Mouse (Mus musculus) erythroblast, embryonic 14.5 days (primary cell): ENCODE data around the gene Cadm1. TPM values are rescaled to one million over a fixed set of nuclear protein-coding genes. Genes with fewer than 3 reads are reported as not detected.

Source experiments
- H3K27me3 ChIP-seq: 2 replicates; pipeline ENCODE4 v1.6.1; 2012; ENCODE audit warnings: inconsistent platforms; ENCODE audit not compliant: control insufficient read depth
- H3K36me3 ChIP-seq: 2 replicates; pipeline ENCODE4 v1.6.1; 2012; ENCODE audit warnings: mild to moderate bottlenecking, inconsistent platforms; ENCODE audit not compliant: control insufficient read depth
- H3K4me1 ChIP-seq: 2 replicates; pipeline ENCODE4 v1.6.1; 2012; ENCODE audit warnings: inconsistent platforms; ENCODE audit not compliant: control insufficient read depth
- H3K4me3 ChIP-seq: replicated peaks from 2 replicates; pipeline ENCODE3; 2012; ENCODE audit warnings: moderate library complexity, mild to moderate bottlenecking, inconsistent platforms
- H3K9me3 ChIP-seq: 2 replicates; pipeline ENCODE4 v1.6.1; 2012; ENCODE audit warnings: low read length, inconsistent platforms, mixed read lengths; ENCODE audit not compliant: control insufficient read depth
- GATA1 ChIP-seq: IDR thresholded peaks from 2 replicates; pipeline ENCODE4 v1.6.1; 2012; ENCODE audit warnings: low read length, inconsistent platforms, mixed read lengths
- TAL1 ChIP-seq: IDR thresholded peaks from 3 replicates; pipeline ENCODE4 v1.6.1; 2012; ENCODE audit warnings: low read length, inconsistent platforms, mixed read lengths
- polyA plus RNA-seq: library from polyadenylated mRNA; stranded (reverse); fragments of >175 nt; gene quantifications from 2 replicates; pipeline ENCODE4 v1.2.3, GENCODE M21; 2012

The Cadm1 gene
- polyA plus RNA-seq, 1 experiment, result 0.07 TPM

- Histone ChIP-seq H3K27me3 (no peaks in the 10 kb centered on the region), H3K36me3 (no peaks in the 10 kb centered on the region), H3K4me3 (no peak overlapping the region), H3K4me1 (no peaks in the 10 kb centered on the region), H3K9me3 (no peaks in the 10 kb centered on the region)
- TF ChIP-seq GATA1 (no peak), TAL1 (no peak)
Measured at GRCm38 (mm10) chr9:47892995-47893394, 363.0 kb downstream of the Cadm1 start.

GRCm38 (mm10) chr9:47894096-47894495, 364.1 kb downstream of the Cadm1 start:
- Histone ChIP-seq H3K36me3 (no peaks in the 10 kb centered on the region), H3K9me3 (no peaks in the 10 kb centered on the region), H3K4me3 (no peak overlapping the region), H3K4me1 (no peaks in the 10 kb centered on the region), H3K27me3 (no peaks in the 10 kb centered on the region)
- TF ChIP-seq GATA1 (no peak), TAL1 (no peak)

GRCm38 (mm10) chr9:47894661-47895060, 364.7 kb downstream of the Cadm1 start:
- no peaks in the 10 kb centered on the region for H3K4me1 ChIP-seq
- TF ChIP-seq TAL1 (no peak), GATA1 (no peak)
- no peaks in the 10 kb centered on the region for H3K36me3 ChIP-seq
- no peaks in the 10 kb centered on the region for H3K27me3 ChIP-seq
- H3K4me3 ChIP-seq, result no peak overlapping the region
- no peaks in the 10 kb centered on the region for H3K9me3 ChIP-seq

GRCm38 (mm10) chr9:47895121-47895520, 365.1 kb downstream of the Cadm1 start:
- no peaks in the 10 kb centered on the region for H3K4me1 ChIP-seq
- no peaks in the 10 kb centered on the region for H3K27me3 ChIP-seq
- no peak overlapping the region for H3K4me3 ChIP-seq
- H3K36me3 ChIP-seq, result no peaks in the 10 kb centered on the region
- no peak for TF ChIP-seq GATA1
- no peak for TF ChIP-seq TAL1
- H3K9me3 ChIP-seq, result no peaks in the 10 kb centered on the region

GRCm38 (mm10) chr9:47900734-47901133, 370.8 kb downstream of the Cadm1 start:
- Histone ChIP-seq H3K4me1 (no peaks in the 10 kb centered on the region), H3K27me3 (no peaks in the 10 kb centered on the region), H3K36me3 (no peaks in the 10 kb centered on the region), H3K4me3 (no peak overlapping the region), H3K9me3 (no peaks in the 10 kb centered on the region)
- TF ChIP-seq TAL1, result no peak
- TF ChIP-seq GATA1, result no peak

- TF ChIP-seq GATA1 (no peak), TAL1 (no peak)
Measured at GRCm38 (mm10) chr9:47903661-47904060, 373.7 kb downstream of the Cadm1 start.

GRCm38 (mm10) chr9:47904339-47904922, 374.5 kb downstream of the Cadm1 start:
- Histone ChIP-seq H3K9me3 (no peaks in the 10 kb centered on the region), H3K36me3 (no peaks in the 10 kb centered on the region), H3K27me3 (no peaks in the 10 kb centered on the region), H3K4me3 (no peak overlapping the region), H3K4me1 (no peaks in the 10 kb centered on the region)
- TF ChIP-seq GATA1 (no peak), TAL1 (no peak)

More at GRCm38 (mm10) chr9:47903661-47904060, 373.7 kb downstream of the Cadm1 start:
- Histone ChIP-seq H3K4me1 (no peaks in the 10 kb centered on the region), H3K4me3 (no peak overlapping the region), H3K36me3 (no peaks in the 10 kb centered on the region), H3K27me3 (no peaks in the 10 kb centered on the region), H3K9me3 (no peaks in the 10 kb centered on the region)

- Histone ChIP-seq H3K27me3 (no peaks in the 10 kb centered on the region), H3K9me3 (no peaks in the 10 kb centered on the region), H3K36me3 (no peaks in the 10 kb centered on the region), H3K4me1 (no peaks in the 10 kb centered on the region), H3K4me3 (no peak overlapping the region)
- TF ChIP-seq GATA1 (no peak), TAL1 (no peak)
Measured at GRCm38 (mm10) chr9:47906521-47906920, 376.5 kb downstream of the Cadm1 start.
